Mouse (Mus musculus): ENCODE results near the gene Mgmt.

Gene Mgmt

GRCm38 (mm10) chr7:137130211-137130610 lies 235.8 kb downstream of the Mgmt start:
- no peak for DNase-seq

- no peak for DNase-seq
These were observed 237.5 kb downstream of the Mgmt start for GRCm38 (mm10) chr7:137131957-137132356.

- no peak for DNase-seq
These were observed 243.7 kb downstream of the Mgmt start for GRCm38 (mm10) chr7:137138101-137138500.

DNA sequence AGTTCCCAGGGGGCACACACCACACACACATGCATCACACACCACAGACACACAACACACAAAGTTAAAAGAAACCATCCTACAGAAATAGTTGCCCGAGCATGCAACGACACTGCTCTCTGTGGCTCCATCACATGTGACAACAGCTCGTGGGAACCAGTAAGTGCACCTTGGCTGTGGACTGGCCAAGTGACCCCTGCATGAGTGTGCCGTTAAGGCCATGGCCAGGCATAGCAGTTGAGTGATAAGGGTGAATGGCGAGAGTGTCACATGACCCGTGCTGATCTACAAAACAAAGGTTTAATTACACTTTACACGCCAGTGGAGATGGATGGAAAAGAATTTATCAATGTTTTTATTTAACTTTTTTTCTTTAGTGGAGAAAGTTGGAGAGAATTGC lies 245.9 kb downstream of the Mgmt start:
- DNase-seq, result no peak

GRCm38 (mm10) chr7:137141386-137141785 lies 247.0 kb downstream of the Mgmt start:
- DNase-seq, result no peak

DNA sequence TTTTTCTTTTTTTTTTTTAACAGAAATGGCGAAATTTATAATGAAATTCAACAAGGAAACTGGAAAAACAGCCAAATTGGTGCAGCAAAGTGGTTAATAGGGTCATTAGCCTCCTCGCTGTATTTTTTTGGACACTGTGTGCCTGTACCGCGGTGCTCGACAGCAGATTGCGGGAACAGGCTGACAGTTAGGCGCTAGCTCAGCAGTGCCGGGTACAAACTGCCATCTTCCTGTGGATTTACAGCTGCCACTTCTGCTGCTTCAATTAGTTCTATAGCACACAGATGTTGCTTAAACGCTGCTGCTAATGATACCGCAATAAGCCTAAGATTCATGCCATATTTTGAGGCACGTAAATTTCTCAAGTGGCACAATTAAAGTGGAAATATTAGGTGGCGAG lies 252.7 kb downstream of the Mgmt start:
- no peak for DNase-seq

DNA sequence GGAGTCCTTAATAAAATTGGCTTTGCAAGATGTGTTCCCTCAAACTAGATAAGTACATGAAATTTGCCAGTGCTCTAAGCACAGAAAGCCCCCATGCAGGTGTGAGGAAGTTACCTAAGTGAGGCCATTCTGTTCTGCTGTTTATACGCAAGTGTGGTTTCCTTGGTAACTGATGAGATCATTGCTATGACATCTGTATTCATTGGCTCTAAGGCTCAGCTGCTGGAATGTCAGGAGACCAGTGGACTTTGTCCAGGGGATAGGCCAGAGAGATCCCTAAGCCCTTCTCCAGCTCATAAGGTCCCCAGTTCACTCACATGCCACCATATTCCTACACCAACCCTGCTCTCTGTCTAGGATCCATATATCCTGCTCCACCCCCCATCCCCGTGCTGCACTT lies 257.4 kb downstream of the Mgmt start:
- DNase-seq, result no peak

DNA sequence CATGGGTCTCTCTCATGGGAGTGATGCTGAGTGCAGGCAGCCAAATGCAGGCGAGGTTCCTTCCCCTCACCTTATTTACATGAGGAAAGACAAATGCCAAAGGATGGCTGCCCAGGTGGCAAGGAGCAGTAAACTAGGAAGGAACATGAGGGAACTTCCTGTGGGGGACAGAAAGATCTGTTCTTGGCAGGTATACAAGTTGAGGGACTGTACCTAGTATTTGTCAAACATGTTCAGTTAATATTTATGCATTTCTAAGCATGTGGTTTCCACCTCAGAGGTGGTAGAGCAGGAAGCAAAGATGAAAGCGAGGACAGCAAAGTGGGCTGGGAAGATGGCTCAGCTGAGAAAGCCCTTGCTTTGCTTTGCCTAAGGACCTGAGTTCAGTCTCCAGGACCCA lies 260.2 kb downstream of the Mgmt start:
- no peak for DNase-seq

DNA sequence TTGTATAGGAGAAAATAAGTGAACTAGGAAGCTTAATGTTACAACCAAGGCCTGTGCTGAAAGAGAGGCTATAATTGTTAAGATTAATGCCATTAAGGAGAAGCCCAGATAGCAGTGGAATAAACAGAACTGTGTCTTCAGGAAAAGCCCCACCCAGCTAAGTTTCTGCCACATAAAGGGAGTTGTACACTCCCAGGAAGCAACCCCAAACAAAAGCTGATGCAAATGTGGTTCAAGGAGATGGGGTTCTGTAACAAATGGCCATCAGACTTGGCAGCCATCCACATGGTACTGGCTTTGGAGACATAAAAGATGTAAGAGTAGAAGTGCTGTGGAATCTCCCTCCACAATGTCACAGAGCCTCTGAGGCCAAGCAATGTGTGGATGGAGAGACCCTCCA lies 264.7 kb downstream of the Mgmt start:
- DNase-seq, result no peak

GRCm38 (mm10) chr7:137172278-137172677 lies 277.9 kb downstream of the Mgmt start:
- no peak for DNase-seq
